In the genomic region with DNA sequence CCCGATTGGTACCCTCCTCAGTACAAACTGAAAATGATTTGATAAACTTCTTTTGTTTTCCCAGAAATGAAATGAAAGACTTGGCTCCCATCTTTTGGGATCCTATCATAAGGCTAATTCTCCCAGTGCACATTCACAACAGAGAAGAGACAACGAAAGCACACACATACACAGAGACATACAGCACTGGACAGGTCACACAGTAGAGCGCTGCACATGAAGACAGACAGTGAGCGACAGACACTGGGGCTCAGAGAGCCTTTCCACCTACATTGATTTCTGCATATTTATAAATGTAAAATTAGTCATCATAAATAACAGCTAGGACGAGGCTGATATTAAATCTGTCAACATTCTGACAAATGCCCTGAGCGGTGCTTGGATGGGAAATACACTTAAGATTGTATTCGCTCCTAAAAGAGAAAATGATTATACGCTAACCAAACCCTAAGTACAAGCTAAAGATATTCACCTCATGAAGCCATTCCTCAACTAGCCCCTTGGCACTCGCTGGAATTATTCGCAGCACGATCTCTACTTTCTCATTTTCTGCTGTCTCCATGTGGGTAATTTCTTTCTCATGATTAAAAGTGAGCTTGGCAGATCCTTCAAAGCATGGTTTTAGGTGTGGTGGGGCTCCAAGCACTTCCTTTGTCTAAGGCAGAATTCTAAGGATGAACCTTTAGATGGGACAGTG, we compare ENCODE assay signal across 23 mouse cellular contexts.
DNase-seq lines count a peak whose midpoint lies in the region; ATAC-seq and TF ChIP-seq lines count a peak whose summit lies in the region.
"Had no signal": no experiment of that assay in that cellular context is flagged by ENCODE, and none has a peak within 500 bp of the region (broad histone marks: within the 10 kb centered on the region; RNA-seq: fewer than 3 reads in every experiment).

No protein-coding gene starts in this region.

- no peak overlapping the region for H3K4me3 ChIP-seq in forebrain, embryonic 10.5 days
- H3K4me3 ChIP-seq in forebrain, postnatal 0 days (ENCODE audit: low read depth, low read length), result no peak overlapping the region
- no peak overlapping the region for H3K4me3 ChIP-seq in hindbrain, embryonic 14.5 days (replicated peaks; ENCODE audit: low read length)
- no peak overlapping the region for H3K4me3 ChIP-seq in midbrain, embryonic 14.5 days (replicated peaks; ENCODE audit: low read depth, low read length)
- H3K4me3 ChIP-seq: embryonic facial prominence, embryonic 10.5 days; heart, embryonic 13.5 days; layer of hippocampus, adult 2 months; limb, embryonic 10.5 days had no signal

- peaks cover 31% of the 10 kb centered on the region for H3K36me3 ChIP-seq in forebrain, embryonic 10.5 days (replicated peaks)
- no peaks in the 10 kb centered on the region for H3K36me3 ChIP-seq in forebrain, postnatal 0 days (ENCODE audit: insufficient read depth)
- peaks cover 56% of the 10 kb centered on the region for H3K36me3 ChIP-seq in hindbrain, embryonic 14.5 days (replicated peaks; ENCODE audit: control insufficient read depth, insufficient read depth)
- peaks cover 29% of the 10 kb centered on the region for H3K36me3 ChIP-seq in midbrain, embryonic 14.5 days (ENCODE audit: control insufficient read depth, insufficient read depth, low read length)
- H3K36me3 ChIP-seq: embryonic facial prominence, embryonic 10.5 days; heart, embryonic 13.5 days; limb, embryonic 10.5 days had no signal

- 80% methylated on average over 11 of the region's 11 CpGs for WGBS in forebrain, embryonic 10.5 days
- 52% methylated on average over 11 of the region's 11 CpGs for WGBS in forebrain, postnatal 0 days
- 55% methylated on average over 11 of the region's 11 CpGs for WGBS in hindbrain, embryonic 14.5 days
- 52% methylated on average over 11 of the region's 11 CpGs for WGBS in midbrain, embryonic 14.5 days

- H3K27me3 ChIP-seq in forebrain, embryonic 10.5 days (ENCODE audit: poor library complexity, severe bottlenecking), result peaks cover 15% of the 10 kb centered on the region
- no peaks in the 10 kb centered on the region; the same call in 1 of the 2 replicates for H3K27me3 ChIP-seq in forebrain, postnatal 0 days (ENCODE audit: insufficient read depth, low read length)
- H3K27me3 ChIP-seq in hindbrain, embryonic 14.5 days (ENCODE audit: control insufficient read depth, insufficient read depth, low read length), result no peaks in the 10 kb centered on the region
- H3K27me3 ChIP-seq in midbrain, embryonic 14.5 days (ENCODE audit: control insufficient read depth, insufficient read depth, low read length), result no peaks in the 10 kb centered on the region
- H3K27me3 ChIP-seq: heart, embryonic 13.5 days had no signal

- H3K4me1 ChIP-seq in forebrain, embryonic 10.5 days, result peaks cover 72% of the 10 kb centered on the region
- H3K4me1 ChIP-seq in forebrain, postnatal 0 days (ENCODE audit: insufficient read depth), result no peaks in the 10 kb centered on the region
- peaks cover 46% of the 10 kb centered on the region for H3K4me1 ChIP-seq in hindbrain, embryonic 14.5 days (replicated peaks; ENCODE audit: control insufficient read depth, insufficient read depth, low read length)
- peaks cover 52% of the 10 kb centered on the region for H3K4me1 ChIP-seq in midbrain, embryonic 14.5 days (ENCODE audit: control insufficient read depth, insufficient read depth, low read length)

- no peak overlapping the region for H3K9ac ChIP-seq in forebrain, postnatal 0 days
- H3K9ac ChIP-seq in hindbrain, embryonic 14.5 days, result peak overlapping the region; percentile 38; the same call in 1 of the 2 replicates
- peak overlapping the region; percentile 20; the same call in 1 of the 2 replicates for H3K9ac ChIP-seq in midbrain, embryonic 14.5 days (replicated peaks; ENCODE audit: low read length)
- H3K9ac ChIP-seq: heart, embryonic 13.5 days had no signal

- H3K27ac ChIP-seq in forebrain, embryonic 10.5 days, result peak overlapping the region; percentile 73
- no peak overlapping the region for H3K27ac ChIP-seq in forebrain, postnatal 0 days (ENCODE audit: low read depth, low read length)
- peak overlapping the region; percentile 85 for H3K27ac ChIP-seq in hindbrain, embryonic 14.5 days
- peak overlapping the region; percentile 82 for H3K27ac ChIP-seq in midbrain, embryonic 14.5 days (replicated peaks; ENCODE audit: low read depth, low read length)
- H3K27ac ChIP-seq: heart, embryonic 13.5 days; layer of hippocampus, adult 2 months; limb, embryonic 10.5 days had no signal

- no peak for TF ChIP-seq CTCF in forebrain, postnatal 0 days (IDR thresholded peaks at IDR 0.05; ENCODE audit: low read depth)

- no peak for DNase-seq in forebrain, embryonic 10.5 days (ENCODE audit: extremely low spot score, low spot score)
- no peak for DNase-seq in forebrain, postnatal 0 days
- DNase-seq in hindbrain, embryonic 14.5 days (ENCODE audit: low spot score), result no peak
- DNase-seq in midbrain, embryonic 14.5 days, result peak; percentile 62
- DNase-seq in spleen, postnatal 36 days (ENCODE audit: low spot score in 2 of 2), result no peak
- no peak for DNase-seq in adrenal gland, postnatal 36 days
- DNase-seq in adipocyte (ENCODE audit: low spot score), result no peak
- DNase-seq in frontal cortex, postnatal 14 days (ENCODE audit: low spot score in 2 of 2), result no peak
- DNase-seq: adrenal gland, adult 2 months; cerebellum, adult 11 months; cerebellum, postnatal 36 days; heart, postnatal 4 days; kidney, postnatal 10 days; lung, adult 2 months; lung, postnatal 4 days; right cerebral cortex, postnatal 25 days; thymus, postnatal 36 days had no signal

- no peak overlapping the region for H3K4me2 ChIP-seq in forebrain, postnatal 0 days (ENCODE audit: low read depth)
- H3K4me2 ChIP-seq in hindbrain, embryonic 14.5 days (replicated peaks), result no peak overlapping the region; the same call in 1 of the 2 replicates
- H3K4me2 ChIP-seq in midbrain, embryonic 14.5 days (ENCODE audit: low read length), result no peak overlapping the region
- H3K4me2 ChIP-seq: heart, embryonic 13.5 days; liver, embryonic 11.5 days had no signal

- H3K9me3 ChIP-seq in forebrain, embryonic 10.5 days, result no peaks in the 10 kb centered on the region
- no peaks in the 10 kb centered on the region for H3K9me3 ChIP-seq in forebrain, postnatal 0 days (ENCODE audit: low read length)
- no peaks in the 10 kb centered on the region for H3K9me3 ChIP-seq in hindbrain, embryonic 14.5 days (ENCODE audit: control insufficient read depth, low read length)
- no peaks in the 10 kb centered on the region for H3K9me3 ChIP-seq in midbrain, embryonic 14.5 days (ENCODE audit: control insufficient read depth, low read length)
- H3K9me3 ChIP-seq: embryonic facial prominence, embryonic 10.5 days; heart, embryonic 13.5 days; limb, embryonic 10.5 days had no signal

- no peak for ATAC-seq in forebrain, postnatal 0 days
- ATAC-seq in hindbrain, embryonic 14.5 days (ENCODE audit: low FRiP score), result 0 out of 2 replicates have a peak, but pooled peaks have one; percentile 33
- ATAC-seq in midbrain, embryonic 14.5 days (ENCODE audit: low FRiP score, low TSS enrichment), result peak; percentile 55
- ATAC-seq: intestine, postnatal 0 days had no signal
